Mouse (Mus musculus): ENCODE measurements around the gene Zfp811. TPM values are rescaled to one million over a fixed set of nuclear protein-coding genes. Genes with fewer than 3 reads are reported as not detected.
"Not testable (repeated sequence)": the region's sequence is repeated elsewhere in the genome, so short reads cannot be mapped to it uniquely, and the experiment has no call there.

Zfp811 gene
- polyA plus RNA-seq (2017; shearing (Covaris generic)) = under 1 TPM; 0.09 to 0.54 TPM

- no peak for ATAC-seq
Observed at GRCm38 (mm10) chr17:32809544-32810374, at the start of gene Zfp811. Gene Zfp811, minus strand, starts transcription at chr17:32809931.

- not testable (repeated sequence) for ATAC-seq
Observed at GRCm38 (mm10) chr17:32856713-32857112, 47.0 kb upstream of the Zfp811 start.

- ATAC-seq = no peak
Observed at GRCm38 (mm10) chr17:32851581-32851980, 41.9 kb upstream of the Zfp811 start.

GRCm38 (mm10) chr17:32841388-32841787 lies 31.7 kb upstream of the Zfp811 start:
- no peak for ATAC-seq

GRCm38 (mm10) chr17:32839083-32839802 lies 29.5 kb upstream of the Zfp811 start:
- ATAC-seq = no peak

- ATAC-seq = no peak
Observed at GRCm38 (mm10) chr17:32830418-32830782, 20.7 kb upstream of the Zfp811 start.

GRCm38 (mm10) chr17:32829540-32830417 lies 20.0 kb upstream of the Zfp811 start, which contains the start of gene Zfp799:
Gene Zfp799, minus strand, starts transcription at chr17:32830261.
- peak; percentile 98 for ATAC-seq

- ATAC-seq = no peak
Observed at GRCm38 (mm10) chr17:32816074-32816784, 6.5 kb upstream of the Zfp811 start.

- ATAC-seq = no peak
Observed at GRCm38 (mm10) chr17:32814136-32814535, 4.4 kb upstream of the Zfp811 start.

GRCm38 (mm10) chr17:32810648-32811047 lies 917 bp upstream of the Zfp811 start:
- ATAC-seq = no peak

GRCm38 (mm10) chr17:32808921-32809320 lies 810 bp downstream of the Zfp811 start:
- ATAC-seq = no peak

- ATAC-seq = no peak
Observed at GRCm38 (mm10) chr17:32789244-32789643, 20.5 kb downstream of the Zfp811 start.

GRCm38 (mm10) chr17:32788576-32788975 lies 21.2 kb downstream of the Zfp811 start:
- ATAC-seq = no peak

- ATAC-seq = peak; percentile 99
Observed at GRCm38 (mm10) chr17:32788094-32788559, 21.6 kb downstream of the Zfp811 start, which contains the start of gene Zfp871. Gene Zfp871, minus strand, starts transcription at chr17:32788287.

- ATAC-seq = peak; percentile 53
Observed at GRCm38 (mm10) chr17:32787436-32788093, 22.2 kb downstream of the Zfp811 start.

GRCm38 (mm10) chr17:32786944-32787343 lies 22.8 kb downstream of the Zfp811 start:
- ATAC-seq = no peak

GRCm38 (mm10) chr17:32785656-32786055 lies 24.1 kb downstream of the Zfp811 start:
- no peak for ATAC-seq

- ATAC-seq = no peak
Observed at GRCm38 (mm10) chr17:32777564-32777963, 32.2 kb downstream of the Zfp811 start.

- ATAC-seq = no peak
Observed at GRCm38 (mm10) chr17:32771213-32771612, 38.5 kb downstream of the Zfp811 start.

GRCm38 (mm10) chr17:32766422-32766821 lies 43.3 kb downstream of the Zfp811 start:
- no peak for ATAC-seq

- ATAC-seq = no peak
Observed at GRCm38 (mm10) chr17:32757331-32757730, 52.4 kb downstream of the Zfp811 start.
